Mouse (Mus musculus) hindbrain, embryonic 15.5 days (tissue): ENCODE measurements around the gene Ccdc154. TPM values are rescaled to one million over a fixed set of nuclear protein-coding genes. Genes with fewer than 3 reads are reported as not detected.

Experiments used
- ATAC-seq: fragments of 200-750 bp; cut with Nextera tagmentation; 2 replicates; pipeline ENCODE4 v1.8.0; 2017; ENCODE audit warnings: low read depth, moderate number of reproducible peaks, moderate TSS enrichment; ENCODE audit not compliant: low FRiP score
- H3K27ac ChIP-seq: fragments of 300-500 bp; sonication (generic); replicated peaks from 2 replicates; pipeline ENCODE4 v1.5.1; 2015; ENCODE audit warnings: mild to moderate bottlenecking, inconsistent platforms
- H3K27me3 ChIP-seq: fragments of 300-500 bp; sonication (generic); 2 replicates; pipeline ENCODE4 v1.6.1; 2015; ENCODE audit warnings: control low read depth, inconsistent platforms
- H3K36me3 ChIP-seq: fragments of 300-500 bp; sonication (generic); 2 replicates; pipeline ENCODE4 v1.6.1; 2015; ENCODE audit warnings: control low read depth, inconsistent platforms
- H3K4me1 ChIP-seq: fragments of 300-500 bp; sonication (generic); replicated peaks from 2 replicates; pipeline ENCODE4 v1.6.1; 2015; ENCODE audit warnings: control low read depth, inconsistent platforms
- H3K4me2 ChIP-seq: fragments of 300-500 bp; sonication (generic); 2 replicates; pipeline ENCODE4 v1.6.1; 2015; ENCODE audit warnings: moderate library complexity, mild to moderate bottlenecking, inconsistent platforms
- H3K4me3 ChIP-seq: fragments of 300-500 bp; sonication (generic); 2 replicates; pipeline ENCODE4 v1.5.1; 2015; ENCODE audit warnings: mild to moderate bottlenecking, inconsistent platforms
- H3K9ac ChIP-seq: fragments of 300-500 bp; sonication (generic); 2 replicates; pipeline ENCODE4 v1.6.1; 2015; ENCODE audit warnings: inconsistent platforms
- H3K9me3 ChIP-seq: fragments of 300-500 bp; sonication (generic); 2 replicates; pipeline ENCODE4 v1.6.1; 2016; ENCODE audit warnings: control low read depth, inconsistent platforms
- WGBS: fragments of 180-500 bp; shearing (Covaris S2); methylation state at CpG from one replicate; pipeline ENCODE4 v1.1.7; 2015; 5-methylcytosine and 5-hydroxymethylcytosine counted together
- polyA plus RNA-seq: library from polyadenylated mRNA; unstranded; fragments of >200 nt; fragmentation: Nextera tagmentation; extraction: Ambion mirVana; gene quantifications from 2 replicates; pipeline ENCODE4 v1.2.1, GENCODE M21; 2015

Ccdc154 gene
- polyA plus RNA-seq, 1 experiment from 2014 or later: not detected

DNA sequence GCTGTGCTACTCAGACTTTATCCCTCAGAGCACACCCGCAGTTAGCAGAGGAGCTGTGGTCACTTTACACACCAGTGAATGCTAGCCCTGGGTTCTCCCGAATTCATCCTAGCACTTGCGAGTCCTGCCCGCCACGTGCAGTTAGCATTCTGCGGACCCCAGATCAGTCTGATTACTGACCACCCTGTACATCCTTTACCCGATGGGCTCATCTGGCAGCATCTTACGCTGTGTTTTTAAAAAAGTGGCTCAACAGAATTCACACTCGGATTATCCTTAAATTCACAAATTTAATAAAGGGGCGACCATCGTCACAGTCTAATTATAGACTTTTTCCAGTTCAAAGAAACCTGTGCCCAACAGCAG lies 25.5 kb downstream of the Ccdc154 start:
- Histone ChIP-seq H3K27me3 (no peaks in the 10 kb centered on the region), H3K9ac (peak overlapping the region; percentile 89), H3K4me1 (peaks cover 45% of the 10 kb centered on the region), H3K4me2 (peak overlapping the region; percentile 90), H3K27ac (peak overlapping the region; percentile 81), H3K4me3 (peak overlapping the region; percentile 83), H3K36me3 (peaks cover 12% of the 10 kb centered on the region), H3K9me3 (no peaks in the 10 kb centered on the region)
- WGBS: 4% methylated on average over 11 of the region's 11 CpGs
- ATAC-seq: no peak

DNA sequence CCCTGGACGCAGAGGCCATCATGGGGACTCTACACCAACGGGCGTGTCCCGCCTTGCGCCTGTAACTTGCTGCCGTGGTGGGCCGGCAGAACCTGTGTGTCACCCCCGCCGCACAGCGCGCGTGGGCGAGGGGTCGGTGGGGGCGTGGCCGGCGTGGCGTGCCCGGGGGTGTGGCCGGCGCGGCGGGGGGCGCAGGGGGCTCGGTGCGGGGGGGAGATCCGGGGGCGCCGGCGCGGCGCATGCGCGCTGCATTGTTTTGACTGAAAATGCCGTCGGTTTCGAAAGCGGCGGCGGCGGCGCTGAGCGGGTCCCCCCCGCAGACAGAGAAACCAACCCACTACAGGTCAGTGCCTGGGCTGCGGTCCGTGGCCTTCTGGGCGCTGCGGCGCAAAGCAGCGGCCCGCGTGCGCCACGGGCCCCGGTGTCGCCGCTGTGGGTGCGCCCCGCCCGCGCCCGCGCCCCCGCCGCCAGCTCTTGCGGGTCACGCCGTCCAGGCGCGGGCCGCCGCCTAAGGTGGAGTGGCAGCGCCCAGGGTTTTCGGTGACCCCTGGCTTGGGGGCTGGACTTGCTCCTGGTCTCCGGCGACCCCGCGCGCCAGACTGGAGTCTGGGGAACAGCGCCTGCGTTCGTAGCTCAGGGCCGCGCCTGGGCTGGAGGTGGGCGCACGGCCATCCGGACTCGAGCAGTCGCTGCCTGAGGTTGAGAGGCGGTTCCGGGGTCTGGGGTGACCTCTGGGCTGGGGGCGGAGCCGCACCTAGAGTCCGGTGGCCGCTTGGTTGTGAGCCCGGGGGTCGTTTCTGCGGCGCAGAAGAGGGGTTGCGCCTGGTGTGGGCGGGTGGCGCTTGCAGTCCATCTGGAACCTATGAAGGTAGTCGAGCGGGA lies 26.1 kb downstream of the Ccdc154 start, which contains the start of gene Unkl:
TSS of gene Unkl (plus strand) at position 248 of the 882 bp plus-strand sequence.
- WGBS: under 1% methylated on average over 81 of the region's 104 CpGs
- peak within 1 kb of the TSS; percentile 89 for H3K9ac ChIP-seq
- H3K4me3 ChIP-seq: peak within 1 kb of the TSS; percentile 83
- ATAC-seq: peak; percentile 28; the same call in 1 of the 2 replicates
- peaks cover 12% of the 10 kb centered on the region for H3K36me3 ChIP-seq
- peak within 1 kb of the TSS; percentile 90 for H3K4me2 ChIP-seq
- H3K27ac ChIP-seq: peak within 1 kb of the TSS; percentile 81
- H3K9me3 ChIP-seq: no peaks in the 10 kb centered on the region
- peaks cover 42% of the 10 kb centered on the region for H3K4me1 ChIP-seq
- H3K27me3 ChIP-seq: no peaks in the 10 kb centered on the region

GRCm38 (mm10) chr17:25189091-25189490 lies 26.8 kb downstream of the Ccdc154 start:
- Histone ChIP-seq H3K27me3 (no peaks in the 10 kb centered on the region), H3K36me3 (peaks cover 15% of the 10 kb centered on the region), H3K9me3 (no peaks in the 10 kb centered on the region), H3K4me3 (peak overlapping the region; percentile 83), H3K4me2 (peak overlapping the region; percentile 90), H3K27ac (no peak overlapping the region), H3K4me1 (peaks cover 37% of the 10 kb centered on the region), H3K9ac (peak overlapping the region; percentile 89)
- ATAC-seq: no peak; the same call in 1 of the 2 replicates
- 7% methylated on average over 16 of the region's 16 CpGs for WGBS

GRCm38 (mm10) chr17:25202401-25202800 lies 40.1 kb downstream of the Ccdc154 start:
- no peaks in the 10 kb centered on the region for H3K4me1 ChIP-seq
- H3K36me3 ChIP-seq: peaks cover 68% of the 10 kb centered on the region
- no peaks in the 10 kb centered on the region for H3K27me3 ChIP-seq
- H3K4me3 ChIP-seq: no peak overlapping the region
- H3K4me2 ChIP-seq: no peak overlapping the region
- H3K9me3 ChIP-seq: no peaks in the 10 kb centered on the region
- no peak for ATAC-seq
- no peak overlapping the region for H3K27ac ChIP-seq
- WGBS: 92% methylated on average over 4 of the region's 4 CpGs
- H3K9ac ChIP-seq: no peak overlapping the region

DNA sequence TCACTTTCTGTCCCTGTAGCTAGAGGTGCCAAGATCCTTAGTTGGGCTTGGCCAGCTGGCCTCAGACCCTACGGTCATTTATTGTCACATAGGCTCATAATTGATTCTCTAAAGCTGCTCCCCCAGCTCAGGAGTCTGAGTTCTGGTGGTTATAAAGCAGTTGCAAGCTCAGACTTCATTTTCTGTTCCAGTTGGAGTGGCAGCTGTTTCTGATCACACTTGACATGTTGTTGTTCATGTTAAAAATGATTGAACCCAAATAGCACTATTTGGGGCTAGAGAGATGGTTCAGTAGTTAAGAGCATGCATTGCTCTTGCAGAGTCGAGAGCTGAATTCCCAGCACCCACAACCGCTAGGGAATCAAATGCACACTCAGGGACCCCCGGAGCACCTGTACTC lies 47.7 kb downstream of the Ccdc154 start:
- WGBS: 95% methylated on average over 4 of the region's 4 CpGs
- Histone ChIP-seq H3K27me3 (no peaks in the 10 kb centered on the region), H3K27ac (no peak overlapping the region), H3K9me3 (no peaks in the 10 kb centered on the region), H3K4me2 (no peak overlapping the region), H3K4me1 (no peaks in the 10 kb centered on the region), H3K9ac (no peak overlapping the region), H3K36me3 (peaks cover 76% of the 10 kb centered on the region), H3K4me3 (no peak overlapping the region)
- no peak for ATAC-seq

- peaks cover 70% of the 10 kb centered on the region for H3K36me3 ChIP-seq
- no peak overlapping the region for H3K4me3 ChIP-seq
- no peaks in the 10 kb centered on the region for H3K27me3 ChIP-seq
- no peaks in the 10 kb centered on the region for H3K9me3 ChIP-seq
- WGBS: 82% methylated on average over 15 of the region's 15 CpGs
- no peak overlapping the region for H3K27ac ChIP-seq
- H3K4me2 ChIP-seq: no peak overlapping the region
- H3K9ac ChIP-seq: no peak overlapping the region
- ATAC-seq: no peak
- no peaks in the 10 kb centered on the region for H3K4me1 ChIP-seq
These were observed 48.6 kb downstream of the Ccdc154 start for GRCm38 (mm10) chr17:25210680-25211466.

- Histone ChIP-seq H3K4me3 (no peak overlapping the region), H3K27me3 (no peaks in the 10 kb centered on the region), H3K9me3 (no peaks in the 10 kb centered on the region), H3K4me2 (no peak overlapping the region), H3K27ac (no peak overlapping the region), H3K9ac (no peak overlapping the region), H3K4me1 (no peaks in the 10 kb centered on the region), H3K36me3 (peaks cover 71% of the 10 kb centered on the region)
- ATAC-seq: no peak
- WGBS: 94% methylated on average over 4 of the region's 4 CpGs
These were observed 49.4 kb downstream of the Ccdc154 start for GRCm38 (mm10) chr17:25211705-25212104.

DNA sequence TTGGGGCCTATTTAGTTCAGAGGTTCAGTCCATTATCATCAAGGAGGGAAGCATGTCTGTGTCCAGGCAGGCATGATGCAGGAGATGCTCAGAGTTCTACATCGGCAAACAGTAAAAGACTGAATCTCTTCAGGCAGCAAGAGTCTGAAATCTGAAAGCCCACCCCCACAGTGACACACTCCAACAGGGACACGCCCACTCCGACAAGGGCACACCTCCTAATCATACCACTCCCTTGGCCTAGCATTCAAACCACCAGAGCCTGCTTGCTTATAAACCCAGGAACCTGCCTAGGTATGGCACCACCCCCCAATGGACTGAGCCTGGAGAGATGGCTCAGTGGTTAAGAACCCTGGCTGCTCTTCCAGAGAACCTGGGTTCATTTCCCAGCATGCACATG lies 53.2 kb downstream of the Ccdc154 start:
- H3K27ac ChIP-seq: no peak overlapping the region
- H3K4me2 ChIP-seq: no peak overlapping the region
- no peaks in the 10 kb centered on the region for H3K27me3 ChIP-seq
- no peak overlapping the region for H3K9ac ChIP-seq
- WGBS: 85% methylated on average over 3 of the region's 3 CpGs
- no peak overlapping the region for H3K4me3 ChIP-seq
- H3K36me3 ChIP-seq: peaks cover 52% of the 10 kb centered on the region
- ATAC-seq: no peak
- H3K9me3 ChIP-seq: no peaks in the 10 kb centered on the region
- no peaks in the 10 kb centered on the region for H3K4me1 ChIP-seq

DNA sequence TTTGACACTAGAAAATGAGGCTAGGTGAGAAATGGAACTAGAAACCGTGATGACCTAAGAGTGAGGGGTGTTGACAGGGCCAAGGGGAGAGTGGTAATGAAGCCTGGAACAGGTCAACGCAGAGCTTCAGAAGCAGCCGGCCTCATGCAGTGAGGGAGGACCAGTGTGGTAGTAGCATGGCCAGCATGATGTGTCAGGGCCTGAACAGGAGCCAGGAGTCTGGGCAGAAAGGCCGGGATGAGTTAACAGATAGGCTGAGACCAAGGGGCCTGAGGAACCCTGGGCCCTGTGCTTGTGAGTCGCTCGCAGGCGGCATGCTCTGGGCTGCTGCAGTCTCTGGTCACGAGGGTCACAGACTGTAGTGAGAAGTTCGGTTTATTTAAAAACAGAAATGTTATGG lies 56.7 kb downstream of the Ccdc154 start:
- WGBS: 91% methylated on average over 9 of the region's 9 CpGs
- H3K36me3 ChIP-seq: peaks cover 25% of the 10 kb centered on the region
- no peak overlapping the region for H3K27ac ChIP-seq

DNA sequence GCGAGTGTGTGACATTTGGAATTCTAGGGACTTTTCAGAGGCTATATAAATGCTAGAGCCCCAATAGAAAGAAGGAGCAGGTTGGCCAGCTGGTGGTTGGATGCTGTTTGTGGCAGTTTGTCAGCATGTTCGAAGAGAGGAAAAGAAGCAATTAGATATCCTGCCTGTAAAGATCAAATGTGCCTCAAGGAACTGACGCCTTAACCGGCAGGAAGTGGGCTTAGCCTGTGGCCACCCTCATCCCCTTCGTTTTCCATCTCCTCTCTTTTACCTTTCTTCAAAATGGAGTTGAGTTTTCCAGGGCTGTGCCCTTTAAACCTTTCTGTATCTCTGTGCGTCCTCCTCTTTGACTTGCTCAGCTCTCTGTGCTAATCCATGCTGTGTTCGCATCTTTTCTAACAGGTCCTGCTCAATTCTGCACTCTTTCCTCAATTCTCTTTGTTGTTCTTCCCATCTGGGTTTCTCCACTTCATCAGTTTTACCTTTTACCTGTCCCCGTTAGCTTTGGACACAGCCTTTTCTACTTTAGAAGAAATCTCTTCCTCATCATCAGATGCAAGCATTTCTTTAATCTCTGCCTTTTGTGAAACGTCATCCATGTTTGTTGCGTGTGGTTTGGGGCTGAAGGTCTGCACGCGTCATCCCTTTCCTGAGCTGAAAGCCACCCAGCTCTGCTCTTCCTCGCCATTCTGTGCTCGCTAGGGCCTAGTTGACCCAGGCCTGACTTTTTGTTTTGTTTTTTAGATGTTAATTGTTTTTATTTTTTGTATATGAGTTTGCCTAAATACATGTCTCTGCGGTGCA lies 57.4 kb downstream of the Ccdc154 start:
- Histone ChIP-seq H3K4me2 (no peak overlapping the region), H3K9me3 (no peaks in the 10 kb centered on the region), H3K4me3 (no peak overlapping the region), H3K4me1 (peaks cover 19% of the 10 kb centered on the region), H3K9ac (no peak overlapping the region), H3K36me3 (peaks cover 18% of the 10 kb centered on the region), H3K27ac (no peak overlapping the region), H3K27me3 (no peaks in the 10 kb centered on the region)
- WGBS: 95% methylated on average over 15 of the region's 15 CpGs
- ATAC-seq: no peak

More for the DNA sequence above, 56.7 kb downstream of the Ccdc154 start:
- H3K27me3 ChIP-seq: no peaks in the 10 kb centered on the region
- no peak for ATAC-seq
- no peak overlapping the region for H3K4me3 ChIP-seq
- peaks cover 19% of the 10 kb centered on the region for H3K4me1 ChIP-seq
- H3K9ac ChIP-seq: no peak overlapping the region
- no peaks in the 10 kb centered on the region for H3K9me3 ChIP-seq
- no peak overlapping the region for H3K4me2 ChIP-seq

DNA sequence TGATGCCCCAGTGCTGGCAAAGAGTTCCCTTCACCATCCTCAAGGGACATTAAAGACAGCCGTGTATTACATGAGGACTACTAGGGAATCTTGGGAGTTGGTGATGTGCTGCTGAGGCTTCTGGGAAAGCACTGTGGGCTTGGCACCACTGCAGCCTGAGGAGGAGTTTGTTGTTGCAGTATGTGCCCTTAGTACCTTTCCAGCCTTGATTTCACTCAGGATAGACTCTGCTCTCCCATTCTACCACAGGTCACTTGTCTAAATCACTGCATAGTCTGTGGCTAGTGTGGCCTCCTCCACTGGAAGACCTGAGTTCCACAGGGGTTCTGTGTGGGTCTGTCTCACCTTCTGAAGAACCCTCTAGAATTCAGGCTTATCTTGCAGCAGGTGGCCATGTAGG lies 58.5 kb downstream of the Ccdc154 start:
- WGBS: 61% methylated on average over 1 of the region's 1 CpGs
- H3K27ac ChIP-seq: peak overlapping the region; percentile 78; the same call in 1 of the 2 replicates
- no peak overlapping the region for H3K4me2 ChIP-seq

More for the DNA sequence above, 58.5 kb downstream of the Ccdc154 start:
- Histone ChIP-seq H3K9ac (no peak overlapping the region), H3K4me3 (no peak overlapping the region), H3K27me3 (no peaks in the 10 kb centered on the region), H3K9me3 (no peaks in the 10 kb centered on the region), H3K36me3 (peaks cover 11% of the 10 kb centered on the region), H3K4me1 (peaks cover 19% of the 10 kb centered on the region)
- ATAC-seq: no peak
